9 mouse cellular contexts compared by ENCODE assay signal in genomic region chr2:155811821-155812396, GRCm38 (mm10). TPM values are rescaled to one million over a fixed set of nuclear protein-coding genes. Genes with fewer than 3 reads are reported as not detected.
A peak's percentile ranks its signal among the peaks of the same experiment; 100 is the strongest.
DNase-seq lines count a peak whose midpoint lies in the region; ATAC-seq and TF ChIP-seq lines count a peak whose summit lies in the region.
"Had no signal": no experiment of that assay in that cellular context is flagged by ENCODE, and none has a peak within 500 bp of the region (broad histone marks: within the 10 kb centered on the region; RNA-seq: fewer than 3 reads in every experiment).

No protein-coding gene starts in this region.

- no peaks in the 10 kb centered on the region for H3K27me3 ChIP-seq in forebrain, embryonic 10.5 days (ENCODE audit: poor library complexity, severe bottlenecking)
- H3K27me3 ChIP-seq in forebrain, embryonic 12.5 days: no peaks in the 10 kb centered on the region
- no peaks in the 10 kb centered on the region for H3K27me3 ChIP-seq in lung, postnatal 0 days (replicated peaks; ENCODE audit: insufficient read depth, low read length)
- H3K27me3 ChIP-seq: Patski had no signal

- H3K4me2 ChIP-seq in forebrain, embryonic 12.5 days: no peak overlapping the region
- no peak overlapping the region for H3K4me2 ChIP-seq in lung, postnatal 0 days (replicated peaks; ENCODE audit: low read depth, low read length)

- no peaks in the 10 kb centered on the region for H3K36me3 ChIP-seq in forebrain, embryonic 10.5 days (replicated peaks)
- H3K36me3 ChIP-seq in forebrain, embryonic 12.5 days (replicated peaks): no peaks in the 10 kb centered on the region
- no peaks in the 10 kb centered on the region for H3K36me3 ChIP-seq in lung, postnatal 0 days (ENCODE audit: insufficient read depth, low read length)

- 0 out of 2 replicates have a peak, but pooled peaks cover 3% of the 10 kb centered on the region for H3K4me1 ChIP-seq in forebrain, embryonic 10.5 days
- H3K4me1 ChIP-seq in forebrain, embryonic 12.5 days: no peaks in the 10 kb centered on the region
- H3K4me1 ChIP-seq in lung, postnatal 0 days (ENCODE audit: insufficient read depth, low read depth, low read length): no peaks in the 10 kb centered on the region

- DNase-seq in forebrain, embryonic 10.5 days (ENCODE audit: extremely low spot score, low spot score): peak; percentile 79
- peak; percentile 51 for DNase-seq in Muller cell, postnatal 12 days (ENCODE audit: inconsistent ontology term)
- peak; percentile 96 for DNase-seq in cerebellum, adult 9-11 months
- DNase-seq in frontal cortex, postnatal 36 days (ENCODE audit: low spot score in 2 of 2): peak; percentile 91 to 94
- peak; percentile 87 to 93 for DNase-seq in layer of hippocampus, adult 2 months (ENCODE audit: low spot score in 2 of 2)
- DNase-seq in lung, postnatal 0 days (ENCODE audit: low spot score): peak; percentile 73
- DNase-seq in skeletal muscle tissue, adult 2 months (ENCODE audit: low read depth, low spot score): peak; percentile 46

- no peak overlapping the region for H3K4me3 ChIP-seq in forebrain, embryonic 10.5 days
- no peak overlapping the region for H3K4me3 ChIP-seq in forebrain, embryonic 12.5 days (replicated peaks)
- H3K4me3 ChIP-seq in layer of hippocampus, adult 2 months: no peak overlapping the region
- no peak overlapping the region for H3K4me3 ChIP-seq in lung, postnatal 0 days (ENCODE audit: low read depth, low read length)

- 48% methylated on average over 16 of the region's 16 CpGs for WGBS in forebrain, embryonic 10.5 days
- WGBS in forebrain, embryonic 12.5 days: 41% methylated on average over 16 of the region's 16 CpGs
- WGBS in lung, postnatal 0 days: 34% methylated on average over 16 of the region's 16 CpGs

- no peak for ATAC-seq in forebrain, embryonic 12.5 days (ENCODE audit: low FRiP score)
- ATAC-seq in lung, postnatal 0 days: peak; percentile 36; the same call in 1 of the 2 replicates
- ATAC-seq: Patski had no signal

- H3K9ac ChIP-seq in forebrain, embryonic 12.5 days: no peak overlapping the region
- no peak overlapping the region for H3K9ac ChIP-seq in lung, postnatal 0 days (replicated peaks; ENCODE audit: low read depth)

- no peak for TF ChIP-seq EP300 in lung, postnatal 0 days (IDR thresholded peaks at IDR 0.05)

- no peak overlapping the region for H3K27ac ChIP-seq in forebrain, embryonic 10.5 days
- H3K27ac ChIP-seq in forebrain, embryonic 12.5 days: no peak overlapping the region
- H3K27ac ChIP-seq in layer of hippocampus, adult 2 months: peak overlapping the region; percentile 58
- no peak overlapping the region for H3K27ac ChIP-seq in lung, postnatal 0 days (ENCODE audit: low read length)

- no peaks in the 10 kb centered on the region for H3K9me3 ChIP-seq in forebrain, embryonic 10.5 days
- H3K9me3 ChIP-seq in forebrain, embryonic 12.5 days: no peaks in the 10 kb centered on the region
- H3K9me3 ChIP-seq in lung, postnatal 0 days (ENCODE audit: low read length): no peaks in the 10 kb centered on the region

- TF ChIP-seq CTCF in layer of hippocampus, adult 2 months (conservative IDR thresholded peaks at IDR 0.05): peak; percentile 98
- TF ChIP-seq CTCF in lung, postnatal 0 days (IDR thresholded peaks at IDR 0.05): peak; percentile 87

RNA-seq across cellular contexts. Expression of gene BC029722, which starts 7.3 kb away (rescaled TPM):
- 5.9 and 6.8 TPM in 2 replicates for polyA plus RNA-seq in forebrain, embryonic 10.5 days (2016; fragmentation: Nextera tagmentation; extraction: Ambion mirVana)
- 12.0 and 13.4 TPM in 2 replicates for polyA plus RNA-seq in forebrain, embryonic 12.5 days (2016; fragmentation: Nextera tagmentation; extraction: Ambion mirVana)
- total RNA-seq in layer of hippocampus, adult 2 months (2021): 10 to 100 TPM; 52.2 to 52.8 TPM
- polyA plus RNA-seq in lung, postnatal 0 days (2015; fragmentation: Nextera tagmentation; extraction: Ambion mirVana): 31.4 and 32.9 TPM in 2 replicates

RNA-seq across cellular contexts. Expression of gene Eif6, which starts 14.8 kb away (rescaled TPM):
- polyA plus RNA-seq in forebrain, embryonic 10.5 days (2016; fragmentation: Nextera tagmentation; extraction: Ambion mirVana): 241 and 249 TPM in 2 replicates
- 159 and 160 TPM in 2 replicates for polyA plus RNA-seq in forebrain, embryonic 12.5 days (2016; fragmentation: Nextera tagmentation; extraction: Ambion mirVana)
- total RNA-seq in layer of hippocampus, adult 2 months (2021): 10 to 100 TPM; 61.7 to 65.1 TPM
- polyA plus RNA-seq in lung, postnatal 0 days (2015; fragmentation: Nextera tagmentation; extraction: Ambion mirVana): 127 and 141 TPM in 2 replicates

RNA-seq across cellular contexts. Expression of gene Fam83c, which starts 22.7 kb away (rescaled TPM):
- polyA plus RNA-seq in forebrain, embryonic 10.5 days (2016; fragmentation: Nextera tagmentation; extraction: Ambion mirVana): 0.26 and 0.29 TPM in 2 replicates
- polyA plus RNA-seq in forebrain, embryonic 12.5 days (2016; fragmentation: Nextera tagmentation; extraction: Ambion mirVana): 0.50 and 0.68 TPM in 2 replicates
- total RNA-seq in layer of hippocampus, adult 2 months (2021): not detected
- polyA plus RNA-seq in lung, postnatal 0 days (2015; fragmentation: Nextera tagmentation; extraction: Ambion mirVana): 0.04 TPM in 1 of 2 replicates, not detected in the other

RNA-seq across cellular contexts. Expression of gene Mmp24, which starts 36.8 kb away (rescaled TPM):
- 0.17 and 0.35 TPM in 2 replicates for polyA plus RNA-seq in forebrain, embryonic 10.5 days (2016; fragmentation: Nextera tagmentation; extraction: Ambion mirVana)
- 3.4 and 4.4 TPM in 2 replicates for polyA plus RNA-seq in forebrain, embryonic 12.5 days (2016; fragmentation: Nextera tagmentation; extraction: Ambion mirVana)
- 10 to 100 TPM; 36.8 to 38.5 TPM for total RNA-seq in layer of hippocampus, adult 2 months (2021)
- 0.05 and 0.11 TPM in 2 replicates for polyA plus RNA-seq in lung, postnatal 0 days (2015; fragmentation: Nextera tagmentation; extraction: Ambion mirVana)

Comparison
In these comparisons a context has a peak if more than half of its experiments do, and no peak if none do; other contexts are left out.
1. DNase-seq: peak in every context shown above with its lines; median percentile 96 in cerebellum, adult 9-11 months; 92 in frontal cortex, postnatal 36 days; 90 in layer of hippocampus, adult 2 months; 79 in forebrain, embryonic 10.5 days; 73 in lung, postnatal 0 days; 51 in Muller cell, postnatal 12 days; 46 in skeletal muscle tissue, adult 2 months.